Mouse (Mus musculus): ENCODE measurements around the gene Rpn2. TPM values are rescaled to one million over a fixed set of nuclear protein-coding genes. Genes with fewer than 3 reads are reported as not detected.

Rpn2 gene
- polyA plus RNA-seq, 1 experiment from 2014 or later: 283 TPM

- WGBS: 23% methylated on average over 3 of the region's 3 CpGs
- 0 out of 2 replicates have a peak overlapping the region, but pooled peaks have one; percentile 0 for H3K27ac ChIP-seq
- H3K4me1 ChIP-seq: no peaks in the 10 kb centered on the region
- no peak overlapping the region for H3K4me3 ChIP-seq
- no peaks in the 10 kb centered on the region for H3K27me3 ChIP-seq
- no peak overlapping the region for H3K4me2 ChIP-seq
- ATAC-seq (ENCODE audit: insufficient number of reproducible peaks, insufficient read depth, low FRiP score, low TSS enrichment, low read depth): no peak
- no peak overlapping the region for H3K9ac ChIP-seq
- H3K36me3 ChIP-seq: peaks cover 85% of the 10 kb centered on the region
- H3K9me3 ChIP-seq: no peaks in the 10 kb centered on the region
Observed at GRCm38 (mm10) chr2:157287542-157287941, 8.7 kb downstream of the Rpn2 start.

- H3K4me2 ChIP-seq: no peak overlapping the region
- H3K27me3 ChIP-seq: no peaks in the 10 kb centered on the region
- ATAC-seq (ENCODE audit: insufficient number of reproducible peaks, insufficient read depth, low FRiP score, low TSS enrichment, low read depth): no peak
- H3K36me3 ChIP-seq: peaks cover 87% of the 10 kb centered on the region
- H3K9me3 ChIP-seq: no peaks in the 10 kb centered on the region
- WGBS: 94% methylated on average over 5 of the region's 5 CpGs
- no peaks in the 10 kb centered on the region for H3K4me1 ChIP-seq
- no peak overlapping the region for H3K4me3 ChIP-seq
- no peak overlapping the region for H3K9ac ChIP-seq
- no peak overlapping the region for H3K27ac ChIP-seq
Observed at GRCm38 (mm10) chr2:157288996-157289395, 10.2 kb downstream of the Rpn2 start.

- Histone ChIP-seq H3K9ac (no peak overlapping the region), H3K27ac (no peak overlapping the region), H3K9me3 (no peaks in the 10 kb centered on the region), H3K36me3 (peaks cover 90% of the 10 kb centered on the region), H3K27me3 (no peaks in the 10 kb centered on the region), H3K4me2 (no peak overlapping the region), H3K4me3 (no peak overlapping the region), H3K4me1 (no peaks in the 10 kb centered on the region)
- WGBS: 20% methylated on average over 2 of the region's 2 CpGs
- no peak for ATAC-seq (ENCODE audit: insufficient number of reproducible peaks, insufficient read depth, low FRiP score, low TSS enrichment, low read depth)
Observed at GRCm38 (mm10) chr2:157292093-157292492, 13.3 kb downstream of the Rpn2 start.

GRCm38 (mm10) chr2:157296105-157296689 is 17.4 kb downstream of the Rpn2 start:
- H3K36me3 ChIP-seq: peaks cover 95% of the 10 kb centered on the region
- H3K27ac ChIP-seq: no peak overlapping the region
- 64% methylated on average over 7 of the region's 7 CpGs for WGBS

GRCm38 (mm10) chr2:157300051-157300450 is 21.2 kb downstream of the Rpn2 start:
- Histone ChIP-seq H3K27me3 (no peaks in the 10 kb centered on the region), H3K9ac (no peak overlapping the region), H3K9me3 (no peaks in the 10 kb centered on the region), H3K4me3 (no peak overlapping the region), H3K4me2 (no peak overlapping the region), H3K36me3 (peaks cover 90% of the 10 kb centered on the region), H3K27ac (no peak overlapping the region), H3K4me1 (no peaks in the 10 kb centered on the region)
- ATAC-seq (ENCODE audit: insufficient number of reproducible peaks, insufficient read depth, low FRiP score, low TSS enrichment, low read depth): no peak
- 91% methylated on average over 6 of the region's 6 CpGs for WGBS

More at GRCm38 (mm10) chr2:157296105-157296689, 17.4 kb downstream of the Rpn2 start:
- no peaks in the 10 kb centered on the region for H3K4me1 ChIP-seq
- H3K9me3 ChIP-seq: no peaks in the 10 kb centered on the region
- H3K4me2 ChIP-seq: no peak overlapping the region
- no peak for ATAC-seq (ENCODE audit: insufficient number of reproducible peaks, insufficient read depth, low FRiP score, low TSS enrichment, low read depth)
- no peaks in the 10 kb centered on the region for H3K27me3 ChIP-seq
- no peak overlapping the region for H3K9ac ChIP-seq
- H3K4me3 ChIP-seq: no peak overlapping the region

GRCm38 (mm10) chr2:157303096-157303495 is 24.3 kb downstream of the Rpn2 start:
- peaks cover 78% of the 10 kb centered on the region for H3K36me3 ChIP-seq
- WGBS: 88% methylated on average over 9 of the region's 9 CpGs

GRCm38 (mm10) chr2:157306091-157307032 is 27.5 kb downstream of the Rpn2 start:
- Histone ChIP-seq H3K4me1 (no peaks in the 10 kb centered on the region), H3K9ac (no peak overlapping the region), H3K27ac (peak overlapping the region; percentile 57), H3K27me3 (no peaks in the 10 kb centered on the region), H3K4me3 (no peak overlapping the region), H3K9me3 (no peaks in the 10 kb centered on the region), H3K36me3 (peaks cover 79% of the 10 kb centered on the region), H3K4me2 (no peak overlapping the region)
- 71% methylated on average over 7 of the region's 7 CpGs for WGBS
- ATAC-seq (ENCODE audit: insufficient number of reproducible peaks, insufficient read depth, low FRiP score, low TSS enrichment, low read depth): no peak

More at GRCm38 (mm10) chr2:157303096-157303495, 24.3 kb downstream of the Rpn2 start:
- H3K27me3 ChIP-seq: no peaks in the 10 kb centered on the region
- H3K27ac ChIP-seq: no peak overlapping the region
- no peaks in the 10 kb centered on the region for H3K9me3 ChIP-seq
- no peaks in the 10 kb centered on the region for H3K4me1 ChIP-seq
- no peak overlapping the region for H3K9ac ChIP-seq
- no peak for ATAC-seq (ENCODE audit: insufficient number of reproducible peaks, insufficient read depth, low FRiP score, low TSS enrichment, low read depth)
- no peak overlapping the region for H3K4me2 ChIP-seq
- H3K4me3 ChIP-seq: no peak overlapping the region

- H3K4me1 ChIP-seq: no peaks in the 10 kb centered on the region
- no peak overlapping the region for H3K4me3 ChIP-seq
- no peak overlapping the region for H3K9ac ChIP-seq
- no peak for ATAC-seq (ENCODE audit: insufficient number of reproducible peaks, insufficient read depth, low FRiP score, low TSS enrichment, low read depth)
- WGBS: 85% methylated on average over 4 of the region's 4 CpGs
- H3K9me3 ChIP-seq: no peaks in the 10 kb centered on the region
- H3K27me3 ChIP-seq: no peaks in the 10 kb centered on the region
- no peak overlapping the region for H3K4me2 ChIP-seq
- H3K36me3 ChIP-seq: peaks cover 83% of the 10 kb centered on the region
- H3K27ac ChIP-seq: no peak overlapping the region
Observed at GRCm38 (mm10) chr2:157307715-157308265, 29.0 kb downstream of the Rpn2 start.

- 94% methylated on average over 2 of the region's 2 CpGs for WGBS
- no peak for ATAC-seq (ENCODE audit: insufficient number of reproducible peaks, insufficient read depth, low FRiP score, low TSS enrichment, low read depth)
- no peaks in the 10 kb centered on the region for H3K27me3 ChIP-seq
- H3K36me3 ChIP-seq: peaks cover 83% of the 10 kb centered on the region
- no peak overlapping the region for H3K27ac ChIP-seq
- no peak overlapping the region for H3K4me3 ChIP-seq
- H3K4me1 ChIP-seq: no peaks in the 10 kb centered on the region
- no peak overlapping the region for H3K4me2 ChIP-seq
- no peak overlapping the region for H3K9ac ChIP-seq
- no peaks in the 10 kb centered on the region for H3K9me3 ChIP-seq
Observed at GRCm38 (mm10) chr2:157308273-157308917, 29.6 kb downstream of the Rpn2 start.

- ATAC-seq (ENCODE audit: insufficient number of reproducible peaks, insufficient read depth, low FRiP score, low TSS enrichment, low read depth): no peak
- Histone ChIP-seq H3K9me3 (no peaks in the 10 kb centered on the region), H3K27me3 (no peaks in the 10 kb centered on the region), H3K36me3 (peaks cover 83% of the 10 kb centered on the region), H3K4me2 (no peak overlapping the region), H3K4me3 (no peak overlapping the region), H3K27ac (no peak overlapping the region), H3K4me1 (no peaks in the 10 kb centered on the region), H3K9ac (no peak overlapping the region)
- WGBS: 94% methylated on average over 8 of the region's 8 CpGs
Observed at GRCm38 (mm10) chr2:157309611-157310010, 30.8 kb downstream of the Rpn2 start.

- no peak overlapping the region for H3K4me3 ChIP-seq
- H3K27me3 ChIP-seq: no peaks in the 10 kb centered on the region
- no peak for ATAC-seq (ENCODE audit: insufficient number of reproducible peaks, insufficient read depth, low FRiP score, low TSS enrichment, low read depth)
- peaks cover 91% of the 10 kb centered on the region for H3K36me3 ChIP-seq
- no peaks in the 10 kb centered on the region for H3K9me3 ChIP-seq
- no peak overlapping the region for H3K4me2 ChIP-seq
- no peak overlapping the region for H3K9ac ChIP-seq
- H3K27ac ChIP-seq: no peak overlapping the region
- 80% methylated on average over 6 of the region's 6 CpGs for WGBS
- no peaks in the 10 kb centered on the region for H3K4me1 ChIP-seq
Observed at GRCm38 (mm10) chr2:157310963-157311637, 32.3 kb downstream of the Rpn2 start.
